Mouse (Mus musculus): ENCODE results near the gene Asic2. TPM values are rescaled to one million over a fixed set of nuclear protein-coding genes. Genes with fewer than 3 reads are reported as not detected.

The Asic2 gene
- polyA plus RNA-seq, 1 experiment = 0.75 TPM

GRCm38 (mm10) chr11:81769691-81770260 lies 198.5 kb downstream of the Asic2 start:
- TF ChIP-seq CTCF (conservative IDR thresholded peaks at IDR 0.05; ENCODE audit: insufficient read depth, insufficient read length, low read depth, low read length) = no peak
- TF ChIP-seq POLR2A (IDR thresholded peaks at IDR 0.05; ENCODE audit: low read depth, low read length) = no peak
- no peak overlapping the region for H3K4me3 ChIP-seq (ENCODE audit: insufficient read depth, low read depth, low read length)
- no peak overlapping the region for H3K27ac ChIP-seq (ENCODE audit: insufficient read depth, low read depth, low read length)
- no peaks in the 10 kb centered on the region for H3K36me3 ChIP-seq (ENCODE audit: control insufficient read depth, insufficient read depth, low read length)
- H3K27me3 ChIP-seq (replicated peaks; ENCODE audit: control insufficient read depth, insufficient read depth, low read length) = no peaks in the 10 kb centered on the region
- no peaks in the 10 kb centered on the region for H3K4me1 ChIP-seq (ENCODE audit: control insufficient read depth, insufficient read depth, low read length)
- 56% methylated on average over 5 of the region's 5 CpGs for WGBS
- no peak for DNase-seq

GRCm38 (mm10) chr11:81768305-81768704 lies 200.0 kb downstream of the Asic2 start:
- no peak overlapping the region for H3K4me3 ChIP-seq (ENCODE audit: insufficient read depth, low read depth, low read length)

GRCm38 (mm10) chr11:81767781-81768180 lies 200.5 kb downstream of the Asic2 start:
- Histone ChIP-seq H3K27ac (ENCODE audit: insufficient read depth, low read depth, low read length) (no peak overlapping the region), H3K4me1 (ENCODE audit: control insufficient read depth, insufficient read depth, low read length) (no peaks in the 10 kb centered on the region), H3K36me3 (ENCODE audit: control insufficient read depth, insufficient read depth, low read length) (no peaks in the 10 kb centered on the region), H3K4me3 (ENCODE audit: insufficient read depth, low read depth, low read length) (no peak overlapping the region), H3K27me3 (replicated peaks; ENCODE audit: control insufficient read depth, insufficient read depth, low read length) (no peaks in the 10 kb centered on the region)
- TF ChIP-seq POLR2A (IDR thresholded peaks at IDR 0.05; ENCODE audit: low read depth, low read length) (no peak), CTCF (conservative IDR thresholded peaks at IDR 0.05; ENCODE audit: insufficient read depth, insufficient read length, low read depth, low read length) (no peak)
- no peak for DNase-seq
- WGBS = 57% methylated on average over 1 of the region's 1 CpGs

More at GRCm38 (mm10) chr11:81768305-81768704, 200.0 kb downstream of the Asic2 start:
- Histone ChIP-seq H3K4me1 (ENCODE audit: control insufficient read depth, insufficient read depth, low read length) (no peaks in the 10 kb centered on the region), H3K36me3 (ENCODE audit: control insufficient read depth, insufficient read depth, low read length) (no peaks in the 10 kb centered on the region), H3K27me3 (replicated peaks; ENCODE audit: control insufficient read depth, insufficient read depth, low read length) (no peaks in the 10 kb centered on the region), H3K27ac (ENCODE audit: insufficient read depth, low read depth, low read length) (no peak overlapping the region)
- DNase-seq = no peak
- TF ChIP-seq CTCF (conservative IDR thresholded peaks at IDR 0.05; ENCODE audit: insufficient read depth, insufficient read length, low read depth, low read length) (no peak), POLR2A (IDR thresholded peaks at IDR 0.05; ENCODE audit: low read depth, low read length) (no peak)
- WGBS = 91% methylated on average over 2 of the region's 2 CpGs

- WGBS = 61% methylated on average over 5 of the region's 5 CpGs
- Histone ChIP-seq H3K4me3 (ENCODE audit: insufficient read depth, low read depth, low read length) (no peak overlapping the region), H3K27ac (ENCODE audit: insufficient read depth, low read depth, low read length) (no peak overlapping the region), H3K4me1 (ENCODE audit: control insufficient read depth, insufficient read depth, low read length) (no peaks in the 10 kb centered on the region), H3K27me3 (replicated peaks; ENCODE audit: control insufficient read depth, insufficient read depth, low read length) (no peaks in the 10 kb centered on the region), H3K36me3 (ENCODE audit: control insufficient read depth, insufficient read depth, low read length) (no peaks in the 10 kb centered on the region)
- no peak for DNase-seq
- no peak for TF ChIP-seq CTCF (conservative IDR thresholded peaks at IDR 0.05; ENCODE audit: insufficient read depth, insufficient read length, low read depth, low read length)
- no peak for TF ChIP-seq POLR2A (IDR thresholded peaks at IDR 0.05; ENCODE audit: low read depth, low read length)
Measured at GRCm38 (mm10) chr11:81765288-81765687, 203.0 kb downstream of the Asic2 start.

- Histone ChIP-seq H3K4me1 (ENCODE audit: control insufficient read depth, insufficient read depth, low read length) (no peaks in the 10 kb centered on the region), H3K36me3 (ENCODE audit: control insufficient read depth, insufficient read depth, low read length) (no peaks in the 10 kb centered on the region), H3K27ac (ENCODE audit: insufficient read depth, low read depth, low read length) (no peak overlapping the region), H3K4me3 (ENCODE audit: insufficient read depth, low read depth, low read length) (no peak overlapping the region), H3K27me3 (replicated peaks; ENCODE audit: control insufficient read depth, insufficient read depth, low read length) (no peaks in the 10 kb centered on the region)
- DNase-seq = no peak
- 20% methylated on average over 3 of the region's 3 CpGs for WGBS
- TF ChIP-seq CTCF (conservative IDR thresholded peaks at IDR 0.05; ENCODE audit: insufficient read depth, insufficient read length, low read depth, low read length) (no peak), POLR2A (IDR thresholded peaks at IDR 0.05; ENCODE audit: low read depth, low read length) (no peak)
Measured at GRCm38 (mm10) chr11:81764778-81765177, 203.5 kb downstream of the Asic2 start.

- no peak for DNase-seq
- Histone ChIP-seq H3K27me3 (replicated peaks; ENCODE audit: control insufficient read depth, insufficient read depth, low read length) (no peaks in the 10 kb centered on the region), H3K4me1 (ENCODE audit: control insufficient read depth, insufficient read depth, low read length) (no peaks in the 10 kb centered on the region), H3K36me3 (ENCODE audit: control insufficient read depth, insufficient read depth, low read length) (no peaks in the 10 kb centered on the region), H3K4me3 (ENCODE audit: insufficient read depth, low read depth, low read length) (no peak overlapping the region), H3K27ac (ENCODE audit: insufficient read depth, low read depth, low read length) (no peak overlapping the region)
- WGBS = 87% methylated on average over 4 of the region's 4 CpGs
- TF ChIP-seq POLR2A (IDR thresholded peaks at IDR 0.05; ENCODE audit: low read depth, low read length) (no peak), CTCF (conservative IDR thresholded peaks at IDR 0.05; ENCODE audit: insufficient read depth, insufficient read length, low read depth, low read length) (no peak)
Measured at GRCm38 (mm10) chr11:81757221-81757620, 211.0 kb downstream of the Asic2 start.

GRCm38 (mm10) chr11:81750876-81751275 lies 217.4 kb downstream of the Asic2 start:
- Histone ChIP-seq H3K36me3 (ENCODE audit: control insufficient read depth, insufficient read depth, low read length) (no peaks in the 10 kb centered on the region), H3K27me3 (replicated peaks; ENCODE audit: control insufficient read depth, insufficient read depth, low read length) (no peaks in the 10 kb centered on the region), H3K4me3 (ENCODE audit: insufficient read depth, low read depth, low read length) (no peak overlapping the region), H3K27ac (ENCODE audit: insufficient read depth, low read depth, low read length) (no peak overlapping the region), H3K4me1 (ENCODE audit: control insufficient read depth, insufficient read depth, low read length) (no peaks in the 10 kb centered on the region)
- no peak for TF ChIP-seq POLR2A (IDR thresholded peaks at IDR 0.05; ENCODE audit: low read depth, low read length)
- DNase-seq = no peak
- WGBS = 88% methylated on average over 5 of the region's 5 CpGs
